Mouse (Mus musculus) heart, adult 2 months (tissue): ENCODE results near the gene Gm10959. TPM values are rescaled to one million over a fixed set of nuclear protein-coding genes. Genes with fewer than 3 reads are reported as not detected.

Experiments used
- DNase-seq, 2 experiments: peaks; one replicate each; pipeline ENCODE4 v3.0.0; 2021
- H3K27ac ChIP-seq: fragments of 200-600 bp; 2 replicates; pipeline ENCODE4 v1.8.1; 2022
- H3K27me3 ChIP-seq: fragments of 200-500 bp; 2 replicates; pipeline ENCODE4 v1.6.1; 2012; ENCODE audit warnings: mild to moderate bottlenecking, low read length, inconsistent platforms, mixed read lengths; ENCODE audit not compliant: control insufficient read depth, insufficient read depth
- H3K36me3 ChIP-seq: fragments of 200-500 bp; 2 replicates; pipeline ENCODE4 v1.6.1; 2012; ENCODE audit warnings: low read length, inconsistent platforms; ENCODE audit not compliant: control insufficient read depth, insufficient read depth
- H3K4me1 ChIP-seq: fragments of 200-500 bp; 2 replicates; pipeline ENCODE4 v1.6.1; 2011; ENCODE audit warnings: low read length; ENCODE audit not compliant: control insufficient read depth, insufficient read depth
- H3K4me3 ChIP-seq: fragments of 200-600 bp; 2 replicates; pipeline ENCODE4 v1.8.1; 2022
- H3K79me2 ChIP-seq: fragments of 200-500 bp; replicated peaks from 2 replicates; pipeline ENCODE4 v1.6.1; 2012; ENCODE audit warnings: mild to moderate bottlenecking, inconsistent platforms, low read length, moderate library complexity, mixed read lengths; ENCODE audit not compliant: control insufficient read depth, insufficient read depth
- H3K9ac ChIP-seq: fragments of 200-500 bp; 2 replicates; pipeline ENCODE4 v1.6.1; 2012; ENCODE audit warnings: low read depth, mild to moderate bottlenecking, control low read depth, inconsistent platforms, low read length, mixed read lengths
- CTCF ChIP-seq: fragments of 200-600 bp; IDR thresholded peaks from 2 replicates; pipeline ENCODE4 v1.8.1; 2022; ENCODE audit warnings: antibody characterized with exemption, mild to moderate bottlenecking, moderate library complexity
- EP300 ChIP-seq: fragments of 200-500 bp; IDR thresholded peaks from 2 replicates; pipeline ENCODE4 v1.6.1; 2011; ENCODE audit warnings: low read depth, low read length, control low read depth; ENCODE audit not compliant: insufficient read depth
- POLR2A ChIP-seq: fragments of 200-500 bp; IDR thresholded peaks from 2 replicates; pipeline ENCODE4 v1.6.1; 2011; ENCODE audit warnings: mild to moderate bottlenecking, low read depth, low read length, control low read depth; ENCODE audit not compliant: insufficient read depth
- WGBS: fragments of 180-500 bp; shearing (Covaris S2); methylation state at CpG from one replicate; pipeline ENCODE4 v1.1.7; 2018; 5-methylcytosine and 5-hydroxymethylcytosine counted together
- intact Hi-C: fragments of 180-260 bp; cut with DNase I; formaldehyde crosslinking; loops from one replicate; pipeline ENCODE4 v1.15.1; 2025
- polyA plus RNA-seq: library from polyadenylated mRNA; depleted of rRNA; stranded (reverse); fragments of >200 nt; gene quantifications from 2 replicates; pipeline ENCODE4 v1.2.3, GENCODE M21; 2012
- total RNA-seq, 2 experiments: library from RNA; stranded (reverse); gene quantifications; 2 replicates each; pipeline ENCODE4 v1.2.3; 2021

Gene Gm10959
- total and polyA plus RNA-seq, 3 experiments = not detected

- WGBS = 94% methylated on average over 1 of the region's 1 CpGs
- H3K27ac ChIP-seq = no peak overlapping the region
- no peak overlapping the region for H3K9ac ChIP-seq
- intact Hi-C loops = loop anchor here (10.0 kb wide), 1 partner anchor 422 kb away; no protein-coding TSS in a partner anchor
- H3K4me3 ChIP-seq = no peak overlapping the region
- H3K36me3 ChIP-seq = peaks cover 7% of the 10 kb centered on the region; the same call in 1 of the 2 replicates
- H3K79me2 ChIP-seq = no peaks in the 10 kb centered on the region
- H3K27me3 ChIP-seq = no peaks in the 10 kb centered on the region
- no peak for DNase-seq
- TF ChIP-seq CTCF (no peak), EP300 (no peak), POLR2A (no peak)
- peaks cover 1% of the 10 kb centered on the region for H3K4me1 ChIP-seq
Observed at GRCm38 (mm10) chr3:122932466-122932865, 13.3 kb upstream of the Gm10959 start.

- 90% methylated on average over 6 of the region's 6 CpGs for WGBS
- peaks cover 3% of the 10 kb centered on the region for H3K4me1 ChIP-seq
- no peak overlapping the region for H3K27ac ChIP-seq
- no peaks in the 10 kb centered on the region for H3K27me3 ChIP-seq
- intact Hi-C loops = loop anchor here (10.0 kb wide), 3 partner anchors 425 to 1635 kb away; partner anchors contain the start of gene Alg14
- TF ChIP-seq POLR2A (no peak), CTCF (no peak), EP300 (no peak)
- H3K9ac ChIP-seq = no peak overlapping the region
- peaks cover 9% of the 10 kb centered on the region; the same call in 1 of the 2 replicates for H3K36me3 ChIP-seq
- no peaks in the 10 kb centered on the region for H3K79me2 ChIP-seq
- DNase-seq = no peak
- no peak overlapping the region for H3K4me3 ChIP-seq
Observed at GRCm38 (mm10) chr3:122929723-122930122, 10.6 kb upstream of the Gm10959 start.

GRCm38 (mm10) chr3:122924009-122924914, 5.1 kb upstream of the Gm10959 start, which contains the start of gene 1810037I17Rik:
Gene 1810037I17Rik (plus strand): TSS chr3:122924203.
- DNase-seq = peak; percentile 96 to 97
- H3K27ac ChIP-seq = peak within 1 kb of the TSS; percentile 87
- H3K4me1 ChIP-seq = peaks cover 2% of the 10 kb centered on the region
- no peaks in the 10 kb centered on the region for H3K79me2 ChIP-seq
- H3K9ac ChIP-seq = peak within 1 kb of the TSS; percentile 87
- under 1% methylated on average over 67 of the region's 68 CpGs for WGBS
- H3K27me3 ChIP-seq = no peaks in the 10 kb centered on the region
- H3K36me3 ChIP-seq = 0 out of 2 replicates have a peak, but pooled peaks cover 2% of the 10 kb centered on the region
- TF ChIP-seq CTCF (peak; percentile 51), EP300 (0 out of 2 replicates have a peak, but pooled peaks have one; percentile 23), POLR2A (peak; percentile 83)
- peak within 1 kb of the TSS; percentile 71 for H3K4me3 ChIP-seq
- intact Hi-C loops = loop anchor here (1.0 to 10.0 kb wide), 3 partner anchors 60 to 1629 kb away; partner anchors contain the start of genes Alg14 and Usp53

- Histone ChIP-seq H3K27ac (no peak overlapping the region), H3K4me3 (no peak overlapping the region), H3K79me2 (no peaks in the 10 kb centered on the region), H3K9ac (no peak overlapping the region), H3K27me3 (no peaks in the 10 kb centered on the region), H3K4me1 (peaks cover 2% of the 10 kb centered on the region), H3K36me3 (0 out of 2 replicates have a peak, but pooled peaks cover 2% of the 10 kb centered on the region)
- intact Hi-C loops = loop anchor here (10.0 kb wide), 2 partner anchors 582 to 1628 kb away; partner anchors contain the start of gene Alg14
- WGBS = 62% methylated on average over 7 of the region's 7 CpGs
- TF ChIP-seq EP300 (no peak), CTCF (no peak), POLR2A (no peak)
- DNase-seq = no peak
Observed at GRCm38 (mm10) chr3:122923147-122923546, 4.0 kb upstream of the Gm10959 start.

- peaks cover 2% of the 10 kb centered on the region for H3K4me1 ChIP-seq
- no peak overlapping the region for H3K9ac ChIP-seq
- TF ChIP-seq CTCF (no peak), POLR2A (no peak), EP300 (no peak)
- H3K27me3 ChIP-seq = no peaks in the 10 kb centered on the region
- intact Hi-C loops = loop anchor here (10.0 kb wide), 2 partner anchors 583 to 1627 kb away; partner anchors contain the start of gene Alg14
- H3K36me3 ChIP-seq = no peaks in the 10 kb centered on the region
- H3K79me2 ChIP-seq = no peaks in the 10 kb centered on the region
- WGBS = 80% methylated on average over 8 of the region's 8 CpGs
- no peak for DNase-seq
- H3K4me3 ChIP-seq = no peak overlapping the region
- no peak overlapping the region for H3K27ac ChIP-seq
Observed at GRCm38 (mm10) chr3:122921676-122922527, 2.7 kb upstream of the Gm10959 start.
